Comparison of ENCODE assay signal across 9 mouse cellular contexts in genomic region chr10:39541951-39542521, GRCm38 (mm10).
DNase-seq lines count a peak whose midpoint lies in the region; ATAC-seq lines count a peak whose summit lies in the region.
"Had no signal": no experiment of that assay in that cellular context is flagged by ENCODE, and none has a peak within 500 bp of the region (broad histone marks: within the 10 kb centered on the region; RNA-seq: fewer than 3 reads in every experiment).

No protein-coding gene starts in this region.

- peak overlapping the region; percentile 98 for H3K27ac ChIP-seq in forebrain, embryonic 12.5 days
- H3K27ac ChIP-seq in stomach, embryonic 16.5 days (ENCODE audit: low read length), result peak overlapping the region; percentile 82
- H3K27ac ChIP-seq: macrophage had no signal

- H3K27me3 ChIP-seq in forebrain, embryonic 12.5 days, result peaks cover 20% of the 10 kb centered on the region; the same call in 1 of the 2 replicates
- no peaks in the 10 kb centered on the region for H3K27me3 ChIP-seq in stomach, embryonic 16.5 days (ENCODE audit: control insufficient read depth, insufficient read depth, low read length)

- peak overlapping the region; percentile 36 for H3K9ac ChIP-seq in forebrain, embryonic 12.5 days
- peak overlapping the region; percentile 40; the same call in 1 of the 2 replicates for H3K9ac ChIP-seq in stomach, embryonic 16.5 days (ENCODE audit: low read length)

- peak; percentile 10; the same call in 1 of the 2 replicates for ATAC-seq in forebrain, embryonic 12.5 days (ENCODE audit: low FRiP score)
- ATAC-seq in stomach, embryonic 16.5 days (ENCODE audit: insufficient read depth, low FRiP score), result peak; percentile 14; the same call in 1 of the 2 replicates

- no peak overlapping the region for H3K4me2 ChIP-seq in forebrain, embryonic 12.5 days
- no peak overlapping the region for H3K4me2 ChIP-seq in stomach, embryonic 16.5 days (ENCODE audit: low read depth, low read length)

- H3K36me3 ChIP-seq in forebrain, embryonic 12.5 days (replicated peaks), result peaks cover 20% of the 10 kb centered on the region
- H3K36me3 ChIP-seq in stomach, embryonic 16.5 days (ENCODE audit: control insufficient read depth, insufficient read depth, low read length), result no peaks in the 10 kb centered on the region

- peak; percentile 34 to 64 for DNase-seq in frontal cortex, postnatal 36 days (ENCODE audit: low spot score in 2 of 2)
- DNase-seq in frontal cortex, postnatal 14 days (ENCODE audit: low spot score in 2 of 2), result no peak
- peak; percentile 23 for DNase-seq in A20 (ENCODE audit: low read depth, low spot score)
- DNase-seq in left cerebral cortex, postnatal 4 days, result peak; percentile 57
- DNase-seq in ovary, postnatal 14 days (ENCODE audit: low spot score), result no peak
- no peak for DNase-seq in adrenal gland, postnatal 4 days (ENCODE audit: low spot score in 2 of 2)

- no peak overlapping the region for H3K4me3 ChIP-seq in forebrain, embryonic 12.5 days (replicated peaks)
- no peak overlapping the region for H3K4me3 ChIP-seq in stomach, embryonic 16.5 days (replicated peaks; ENCODE audit: low read length)

- 17% methylated on average over 7 of the region's 7 CpGs for WGBS in forebrain, embryonic 12.5 days
- 32% methylated on average over 7 of the region's 7 CpGs for WGBS in stomach, embryonic 16.5 days

- intact Hi-C loops in left cerebral cortex, postnatal 4 days (cut with DNase I), result loop anchor here (5.0 to 10.0 kb wide), 2 partner anchors 93 to 190 kb away; partner anchors contain the start of gene Rev3l

- H3K9me3 ChIP-seq in forebrain, embryonic 12.5 days, result no peaks in the 10 kb centered on the region
- H3K9me3 ChIP-seq in stomach, embryonic 16.5 days (replicated peaks; ENCODE audit: control insufficient read depth, low read length), result no peaks in the 10 kb centered on the region

- H3K4me1 ChIP-seq in forebrain, embryonic 12.5 days, result peaks cover 68% of the 10 kb centered on the region
- peaks cover 40% of the 10 kb centered on the region for H3K4me1 ChIP-seq in stomach, embryonic 16.5 days (ENCODE audit: control insufficient read depth, insufficient read depth, low read length)

Comparison
In these comparisons a context has a peak if more than half of its experiments do, and no peak if none do; other contexts are left out.
1. DNase-seq: peak in frontal cortex, postnatal 36 days (2 of 2), A20 (single experiment) and left cerebral cortex, postnatal 4 days (single experiment); none in frontal cortex, postnatal 14 days (0 of 2), ovary, postnatal 14 days (single experiment) and adrenal gland, postnatal 4 days (0 of 2).